Mouse (Mus musculus) forebrain, embryonic 15.5 days (tissue): ENCODE measurements around the gene Tbc1d22a. TPM values are rescaled to one million over a fixed set of nuclear protein-coding genes. Genes with fewer than 3 reads are reported as not detected.

Experiments used
- ATAC-seq: fragments of 200-750 bp; cut with Nextera tagmentation; replicated peaks from 2 replicates; pipeline ENCODE4 v1.8.0; 2017; ENCODE audit warnings: mild to moderate bottlenecking, moderate TSS enrichment, moderate library complexity
- H3K27ac ChIP-seq: fragments of 300-500 bp; sonication (generic); replicated peaks from 2 replicates; pipeline ENCODE4 v1.5.1; 2015; ENCODE audit warnings: mild to moderate bottlenecking, inconsistent platforms
- H3K27me3 ChIP-seq: fragments of 300-500 bp; sonication (generic); 2 replicates; pipeline ENCODE4 v1.6.1; 2015; ENCODE audit warnings: inconsistent platforms
- H3K36me3 ChIP-seq: fragments of 300-500 bp; sonication (generic); 2 replicates; pipeline ENCODE4 v1.6.1; 2015; ENCODE audit warnings: mild to moderate bottlenecking, inconsistent platforms
- H3K4me1 ChIP-seq: fragments of 300-500 bp; sonication (generic); 2 replicates; pipeline ENCODE4 v1.6.1; 2015; ENCODE audit warnings: inconsistent platforms
- H3K4me2 ChIP-seq: fragments of 300-500 bp; sonication (generic); replicated peaks from 2 replicates; pipeline ENCODE4 v1.6.1; 2015; ENCODE audit warnings: mild to moderate bottlenecking, inconsistent platforms
- H3K4me3 ChIP-seq: fragments of 300-500 bp; sonication (generic); 2 replicates; pipeline ENCODE4 v1.5.1; 2015; ENCODE audit warnings: mild to moderate bottlenecking, inconsistent platforms
- H3K9ac ChIP-seq: fragments of 300-500 bp; sonication (generic); replicated peaks from 2 replicates; pipeline ENCODE4 v1.6.1; 2015; ENCODE audit warnings: mild to moderate bottlenecking, inconsistent platforms
- H3K9me3 ChIP-seq: fragments of 300-500 bp; sonication (generic); 2 replicates; pipeline ENCODE4 v1.6.1; 2016; ENCODE audit warnings: inconsistent platforms
- WGBS: fragments of 180-500 bp; shearing (Covaris S2); methylation state at CpG from one replicate; pipeline ENCODE4 v1.1.7; 2015; ENCODE audit warnings: mixed read lengths; 5-methylcytosine and 5-hydroxymethylcytosine counted together
- polyA plus RNA-seq: library from polyadenylated mRNA; unstranded; fragments of >200 nt; fragmentation: Nextera tagmentation; extraction: Ambion mirVana; gene quantifications from 2 replicates; pipeline ENCODE4 v1.2.1, GENCODE M21; 2015

Tbc1d22a gene
- polyA plus RNA-seq, 1 experiment from 2014 or later, result 13.1 TPM

DNA sequence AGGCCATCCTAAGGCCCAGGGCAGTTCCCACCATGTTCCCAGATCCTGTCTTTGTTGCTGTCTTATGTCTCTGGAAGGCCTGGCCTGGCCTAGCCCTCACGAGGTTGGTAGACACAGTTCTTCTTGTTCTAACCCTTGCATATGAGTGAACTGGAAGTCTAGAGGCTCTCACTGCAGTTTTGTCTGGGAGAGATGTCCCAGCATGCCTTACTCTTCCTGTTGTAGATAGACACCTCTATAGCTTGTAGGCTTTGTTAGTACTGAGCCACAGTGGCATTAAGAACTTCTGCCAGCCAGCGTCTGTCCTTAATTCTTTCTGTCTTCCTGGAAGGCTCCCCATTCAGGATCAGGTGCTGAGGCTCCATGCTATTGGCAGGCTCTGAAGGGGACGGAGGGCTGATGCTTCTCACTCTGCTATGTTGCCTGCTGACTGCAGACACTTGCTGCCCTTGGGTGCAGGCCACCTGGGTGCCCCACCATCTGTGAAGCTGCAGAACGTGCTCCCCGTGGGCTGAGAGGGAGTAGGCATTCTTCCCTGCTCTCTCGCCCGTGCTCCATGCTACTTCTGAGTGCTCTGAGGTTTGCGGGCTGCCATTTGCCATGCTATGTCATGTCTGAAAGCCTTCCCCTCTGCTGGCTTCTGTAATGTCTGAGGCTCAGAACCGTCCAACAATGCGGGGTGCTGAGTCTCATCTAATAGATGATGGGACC, 150.8 kb downstream of the Tbc1d22a start:
- Histone ChIP-seq H3K36me3 (no peaks in the 10 kb centered on the region), H3K27me3 (no peaks in the 10 kb centered on the region), H3K9ac (no peak overlapping the region), H3K4me3 (no peak overlapping the region), H3K9me3 (no peaks in the 10 kb centered on the region), H3K27ac (no peak overlapping the region), H3K4me2 (no peak overlapping the region), H3K4me1 (peaks cover 59% of the 10 kb centered on the region)
- no peak for ATAC-seq
- 76% methylated on average over 10 of the region's 10 CpGs for WGBS

DNA sequence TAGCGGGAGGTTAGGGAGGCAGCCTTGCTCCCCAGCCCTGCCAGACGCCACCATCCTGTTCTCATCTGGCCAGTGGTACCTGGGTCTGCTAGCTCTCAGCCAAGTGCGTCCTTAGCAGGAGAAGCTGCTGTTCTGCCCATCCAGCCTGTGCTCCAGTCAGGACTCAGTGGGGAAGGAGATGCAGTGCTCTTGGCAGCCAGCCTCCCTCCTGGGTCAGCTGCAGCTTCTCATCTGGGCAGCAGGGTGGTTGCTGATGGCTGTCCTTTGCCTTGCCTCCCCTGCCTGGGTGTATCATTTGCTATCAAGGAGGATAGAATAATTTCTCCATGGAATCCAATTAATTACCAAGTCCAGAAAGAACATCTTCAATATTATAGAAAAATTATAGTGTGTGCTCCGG, 152.5 kb downstream of the Tbc1d22a start:
- Histone ChIP-seq H3K4me2 (no peak overlapping the region), H3K9ac (no peak overlapping the region), H3K4me3 (no peak overlapping the region), H3K27me3 (no peaks in the 10 kb centered on the region), H3K27ac (no peak overlapping the region), H3K4me1 (peaks cover 59% of the 10 kb centered on the region), H3K36me3 (no peaks in the 10 kb centered on the region), H3K9me3 (no peaks in the 10 kb centered on the region)
- WGBS, result 83% methylated on average over 4 of the region's 4 CpGs
- no peak for ATAC-seq

DNA sequence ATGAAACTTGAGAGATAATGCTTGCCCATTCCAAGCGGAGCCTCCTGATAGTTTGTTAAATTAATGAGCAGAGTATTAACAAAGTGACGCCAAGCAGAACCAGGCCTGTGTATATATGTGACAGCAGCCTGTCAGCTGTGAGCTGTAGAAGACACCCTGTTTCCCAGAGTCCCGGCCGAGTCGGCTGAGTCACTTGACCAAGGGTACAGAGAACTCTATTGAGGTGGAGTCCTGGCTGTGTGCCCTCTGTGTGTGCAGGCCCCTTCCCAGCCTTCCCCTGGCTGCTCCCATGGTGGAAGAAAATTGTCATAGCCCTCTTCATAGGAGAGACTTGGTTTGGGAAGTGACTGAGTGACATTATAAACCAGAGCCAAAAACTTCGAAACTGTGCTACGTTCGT, 153.0 kb downstream of the Tbc1d22a start:
- Histone ChIP-seq H3K36me3 (no peaks in the 10 kb centered on the region), H3K4me2 (no peak overlapping the region), H3K9me3 (no peaks in the 10 kb centered on the region), H3K4me1 (peaks cover 58% of the 10 kb centered on the region), H3K27me3 (no peaks in the 10 kb centered on the region), H3K27ac (0 out of 2 replicates have a peak overlapping the region, but pooled peaks have one; percentile 21), H3K4me3 (no peak overlapping the region), H3K9ac (no peak overlapping the region)
- ATAC-seq, result no peak
- 50% methylated on average over 8 of the region's 8 CpGs for WGBS

DNA sequence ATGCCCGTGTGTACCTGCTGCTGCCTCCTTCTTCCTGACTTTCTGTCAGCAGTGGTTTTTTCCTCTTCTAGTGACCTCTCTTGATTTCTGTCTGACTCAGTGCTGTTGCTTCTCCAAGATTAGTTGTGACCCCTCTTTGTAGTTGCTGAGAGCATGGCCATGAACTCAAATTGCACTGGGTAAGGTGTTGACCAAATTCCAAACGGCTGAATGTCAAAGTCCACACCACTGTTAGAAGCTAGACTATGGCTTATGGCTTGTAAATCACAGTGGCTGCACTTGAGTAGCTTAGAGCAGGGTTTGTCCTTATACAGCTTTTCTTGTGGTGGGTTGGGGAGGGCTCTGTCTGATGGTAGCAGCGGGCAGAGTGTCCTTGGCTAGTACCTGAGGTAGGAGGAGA, 156.6 kb downstream of the Tbc1d22a start:
- Histone ChIP-seq H3K4me2 (no peak overlapping the region), H3K9ac (no peak overlapping the region), H3K27me3 (no peaks in the 10 kb centered on the region), H3K4me1 (peaks cover 22% of the 10 kb centered on the region), H3K27ac (no peak overlapping the region), H3K36me3 (no peaks in the 10 kb centered on the region), H3K9me3 (no peaks in the 10 kb centered on the region), H3K4me3 (no peak overlapping the region)
- no peak for ATAC-seq
- 90% methylated on average over 3 of the region's 3 CpGs for WGBS

DNA sequence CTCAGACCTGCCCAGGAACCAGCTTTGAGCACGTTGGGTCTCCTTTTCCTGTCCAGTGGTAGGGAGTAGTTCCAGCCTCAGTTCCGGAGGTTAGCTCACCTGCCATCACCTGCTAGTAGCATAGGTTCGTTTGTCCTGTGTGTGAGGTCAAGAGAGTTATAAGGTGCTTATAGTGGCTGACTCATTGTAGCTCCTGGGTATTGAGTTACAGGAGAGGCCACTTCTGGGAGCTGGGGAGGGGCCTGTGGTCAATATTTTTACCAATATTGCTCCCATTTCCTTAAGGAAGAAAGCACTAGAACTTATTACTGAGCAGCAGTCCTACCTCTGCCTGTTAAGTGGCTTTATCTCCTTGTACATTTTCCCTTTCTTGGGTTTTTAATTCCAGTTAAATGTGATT, 161.0 kb downstream of the Tbc1d22a start:
- Histone ChIP-seq H3K4me2 (no peak overlapping the region), H3K27ac (no peak overlapping the region), H3K27me3 (no peaks in the 10 kb centered on the region), H3K9me3 (no peaks in the 10 kb centered on the region), H3K36me3 (no peaks in the 10 kb centered on the region), H3K4me3 (no peak overlapping the region), H3K9ac (no peak overlapping the region), H3K4me1 (no peaks in the 10 kb centered on the region)
- no peak for ATAC-seq
- 82% methylated on average over 3 of the region's 3 CpGs for WGBS

DNA sequence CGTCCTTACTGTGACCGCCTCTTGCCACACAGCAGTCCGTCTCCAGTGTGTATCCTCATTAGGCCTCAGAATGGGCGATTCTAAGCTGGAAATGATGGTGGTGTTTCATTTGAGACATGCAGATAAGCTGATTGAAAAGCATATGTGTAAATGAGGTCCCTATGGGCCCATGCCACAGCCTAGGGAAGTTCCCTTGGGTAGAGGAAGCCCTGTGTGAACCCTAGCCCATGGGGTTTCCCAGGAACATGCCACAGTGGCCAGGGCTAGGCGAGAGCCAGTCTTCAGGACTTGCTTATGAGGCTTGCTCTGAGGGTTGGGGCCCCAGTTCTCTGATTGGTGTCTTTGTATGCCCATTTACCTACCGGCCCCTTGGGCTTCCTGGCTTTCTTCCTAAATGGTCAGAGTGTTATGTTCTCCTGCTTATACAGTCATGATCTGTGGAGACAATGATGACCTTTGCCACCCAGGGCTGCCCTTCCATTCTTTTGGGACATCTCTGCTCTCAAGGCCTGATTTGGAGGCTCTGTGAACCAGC, 161.7 kb downstream of the Tbc1d22a start:
- no peak overlapping the region for H3K4me3 ChIP-seq
- no peak for ATAC-seq
- H3K4me1 ChIP-seq, result no peaks in the 10 kb centered on the region
- 88% methylated on average over 6 of the region's 6 CpGs for WGBS
- H3K36me3 ChIP-seq, result no peaks in the 10 kb centered on the region
- H3K4me2 ChIP-seq, result no peak overlapping the region
- no peak overlapping the region for H3K27ac ChIP-seq
- no peaks in the 10 kb centered on the region for H3K9me3 ChIP-seq
- H3K9ac ChIP-seq, result no peak overlapping the region
- no peaks in the 10 kb centered on the region for H3K27me3 ChIP-seq

DNA sequence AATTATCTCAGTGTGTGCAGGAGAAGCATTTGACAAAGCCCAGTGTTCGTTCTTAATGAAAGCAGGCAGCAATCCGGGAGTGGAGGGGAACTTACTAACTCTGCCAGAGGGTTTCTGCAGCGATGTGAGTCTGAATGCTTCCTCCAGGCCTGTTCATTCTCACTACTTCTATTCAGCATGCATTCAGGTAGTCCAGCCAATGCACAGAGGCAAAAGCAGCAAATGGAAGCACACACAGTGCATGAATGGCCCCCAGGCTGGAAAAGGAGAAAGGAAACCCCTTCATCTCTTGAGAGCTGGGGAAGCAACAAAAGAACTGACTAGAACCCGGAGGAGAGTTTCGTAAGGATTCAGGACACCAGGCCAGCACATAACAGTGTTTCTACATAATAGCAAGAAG, 169.0 kb downstream of the Tbc1d22a start:
- no peak overlapping the region for H3K4me2 ChIP-seq
- WGBS, result 20% methylated on average over 5 of the region's 5 CpGs
- ATAC-seq, result no peak

DNA sequence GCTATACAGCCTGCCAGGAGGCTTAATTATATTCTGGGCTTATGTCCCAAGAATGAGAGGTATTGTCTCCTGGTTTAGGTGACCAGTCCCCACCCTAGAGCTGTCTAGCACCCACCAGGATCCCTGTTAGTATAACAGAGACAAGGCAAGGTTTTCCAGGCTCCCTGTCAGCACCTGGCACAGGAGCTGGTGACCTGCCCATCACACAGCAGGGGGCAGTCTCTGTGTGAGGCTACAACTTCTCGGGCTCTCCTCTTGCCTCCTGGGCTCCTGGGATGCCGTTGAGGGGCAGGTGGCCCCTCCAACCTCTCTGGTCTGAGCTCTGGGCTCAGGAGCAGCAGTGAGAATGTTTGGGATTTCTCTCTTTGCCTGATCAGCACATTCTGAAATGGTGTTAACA, 171.2 kb downstream of the Tbc1d22a start:
- H3K9me3 ChIP-seq, result no peaks in the 10 kb centered on the region
- no peak overlapping the region for H3K9ac ChIP-seq
- ATAC-seq, result no peak
- no peaks in the 10 kb centered on the region for H3K36me3 ChIP-seq
- no peak overlapping the region for H3K4me2 ChIP-seq
- peaks cover 17% of the 10 kb centered on the region; the same call in 1 of the 2 replicates for H3K4me1 ChIP-seq
- H3K4me3 ChIP-seq, result no peak overlapping the region
- H3K27ac ChIP-seq, result no peak overlapping the region
- WGBS, result 28% methylated on average over 2 of the region's 2 CpGs
- H3K27me3 ChIP-seq, result no peaks in the 10 kb centered on the region

More for the DNA sequence above, 169.0 kb downstream of the Tbc1d22a start:
- no peak overlapping the region for H3K9ac ChIP-seq
- H3K27ac ChIP-seq, result peak overlapping the region; percentile 43; the same call in 1 of the 2 replicates
- no peaks in the 10 kb centered on the region for H3K27me3 ChIP-seq
- no peaks in the 10 kb centered on the region for H3K9me3 ChIP-seq
- no peaks in the 10 kb centered on the region for H3K36me3 ChIP-seq
- no peak overlapping the region for H3K4me3 ChIP-seq
- H3K4me1 ChIP-seq, result peaks cover 12% of the 10 kb centered on the region; the same call in 1 of the 2 replicates

DNA sequence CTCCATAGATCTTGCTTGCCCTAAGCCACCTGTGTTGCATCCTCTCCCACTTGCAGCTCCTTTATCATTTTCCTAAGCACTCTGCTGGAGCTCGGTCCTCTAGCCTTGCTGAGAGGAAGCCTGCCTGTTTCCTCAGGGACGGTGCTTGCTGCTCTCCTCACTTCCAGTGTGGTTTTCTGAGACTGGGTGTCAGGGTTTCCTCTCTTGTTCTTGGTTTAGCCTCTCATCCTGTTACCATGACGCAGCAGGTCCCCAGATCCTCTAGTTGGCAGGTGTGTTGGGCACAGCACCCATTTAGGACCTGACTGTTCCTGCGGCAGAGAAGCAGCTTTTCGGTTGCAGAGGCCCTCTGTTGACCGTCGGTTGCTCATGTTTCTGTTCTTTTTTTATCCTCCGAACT, 172.1 kb downstream of the Tbc1d22a start:
- 84% methylated on average over 8 of the region's 8 CpGs for WGBS
- no peaks in the 10 kb centered on the region for H3K27me3 ChIP-seq
- H3K36me3 ChIP-seq, result no peaks in the 10 kb centered on the region
- peaks cover 17% of the 10 kb centered on the region; the same call in 1 of the 2 replicates for H3K4me1 ChIP-seq
- H3K27ac ChIP-seq, result no peak overlapping the region
- no peak for ATAC-seq
- H3K4me3 ChIP-seq, result no peak overlapping the region
- no peak overlapping the region for H3K9ac ChIP-seq
- H3K9me3 ChIP-seq, result no peaks in the 10 kb centered on the region
- H3K4me2 ChIP-seq, result no peak overlapping the region

DNA sequence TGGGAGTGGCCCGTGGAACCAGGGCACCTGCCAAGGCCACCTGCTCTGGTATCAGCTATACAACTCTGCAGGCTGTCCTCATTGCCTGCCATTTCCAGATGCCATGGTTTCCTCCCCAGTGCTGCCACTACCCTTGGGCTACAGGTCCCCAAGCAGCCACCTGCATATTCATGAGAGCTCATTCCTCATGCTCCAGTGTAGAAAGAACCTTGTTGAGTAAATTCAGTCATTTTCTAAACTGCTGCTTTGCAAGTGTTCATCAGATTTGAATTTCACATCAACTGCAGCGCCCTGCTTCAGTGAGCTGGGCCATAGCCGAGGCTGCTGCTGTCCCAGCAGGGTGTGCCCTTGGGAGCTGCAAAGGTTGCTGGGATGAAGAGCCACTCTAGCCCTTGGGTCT, 174.3 kb downstream of the Tbc1d22a start:
- 0 out of 2 replicates have a peak, but pooled peaks have one; percentile 38 for ATAC-seq
- Histone ChIP-seq H3K27me3 (no peaks in the 10 kb centered on the region), H3K4me1 (0 out of 2 replicates have a peak, but pooled peaks cover 11% of the 10 kb centered on the region), H3K9ac (no peak overlapping the region), H3K9me3 (no peaks in the 10 kb centered on the region), H3K27ac (no peak overlapping the region), H3K4me3 (no peak overlapping the region), H3K36me3 (no peaks in the 10 kb centered on the region), H3K4me2 (no peak overlapping the region)
- WGBS, result 54% methylated on average over 3 of the region's 3 CpGs

DNA sequence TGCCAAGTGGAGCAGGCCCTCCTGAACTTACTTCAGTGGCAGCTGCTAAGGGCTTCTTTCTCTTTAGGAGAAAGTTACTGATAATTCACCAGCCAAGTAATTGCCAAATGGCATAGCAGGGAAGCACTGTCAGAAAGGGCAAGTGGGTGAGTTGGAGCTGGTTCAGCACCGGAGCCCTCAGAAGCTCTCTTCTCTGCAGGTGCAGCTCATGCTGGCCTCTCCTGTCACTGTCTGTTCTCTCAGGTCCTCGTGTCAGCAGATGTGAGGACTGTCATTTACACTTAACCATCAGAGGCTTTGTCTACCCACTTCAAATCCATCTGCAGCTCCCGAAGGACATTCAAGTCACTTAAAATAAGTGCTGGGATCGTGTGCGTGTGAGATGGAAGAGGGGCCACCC, 190.6 kb downstream of the Tbc1d22a start:
- Histone ChIP-seq H3K36me3 (no peaks in the 10 kb centered on the region), H3K4me2 (no peak overlapping the region), H3K4me1 (no peaks in the 10 kb centered on the region), H3K9ac (no peak overlapping the region), H3K27me3 (no peaks in the 10 kb centered on the region), H3K27ac (no peak overlapping the region), H3K4me3 (no peak overlapping the region), H3K9me3 (no peaks in the 10 kb centered on the region)
- WGBS, result 69% methylated on average over 5 of the region's 5 CpGs
- ATAC-seq, result no peak

DNA sequence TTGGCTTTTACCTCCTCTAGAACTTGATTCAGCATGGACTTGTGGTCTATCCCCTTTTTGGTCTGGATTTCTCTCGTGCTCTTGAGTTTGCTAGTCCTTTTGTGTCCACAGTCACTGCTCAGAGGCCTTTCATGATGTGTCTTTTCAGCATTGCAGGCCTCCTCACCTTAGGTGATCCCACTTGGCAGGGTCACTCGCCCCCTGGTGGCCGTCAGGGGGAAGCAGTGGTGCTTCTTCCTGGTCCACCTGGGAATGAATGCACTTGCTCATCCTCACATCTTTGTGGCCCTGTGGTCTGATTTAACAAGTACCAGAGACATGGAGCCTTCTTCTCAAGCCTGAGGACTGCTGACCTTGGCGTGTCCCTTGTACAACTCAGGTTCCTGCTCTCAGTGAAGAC, 191.3 kb downstream of the Tbc1d22a start:
- Histone ChIP-seq H3K4me1 (0 out of 2 replicates have a peak, but pooled peaks cover under 1% of the 10 kb centered on the region), H3K9me3 (no peaks in the 10 kb centered on the region), H3K4me3 (no peak overlapping the region), H3K4me2 (no peak overlapping the region), H3K36me3 (no peaks in the 10 kb centered on the region), H3K9ac (no peak overlapping the region), H3K27ac (no peak overlapping the region), H3K27me3 (no peaks in the 10 kb centered on the region)
- ATAC-seq, result no peak
- WGBS, result 15% methylated on average over 4 of the region's 4 CpGs
